17 mouse cellular contexts compared by ENCODE assay signal in genomic region chr10:119742722-119743121, GRCm38 (mm10).
"Had no signal": no experiment of that assay in that cellular context is flagged by ENCODE, and none has a peak within 500 bp of the region (broad histone marks: within the 10 kb centered on the region; RNA-seq: fewer than 3 reads in every experiment).

No protein-coding gene starts in this region.

- H3K9me3 ChIP-seq: limb, embryonic 12.5 days; midbrain, embryonic 12.5 days; neural tube, embryonic 13.5 days; stomach, embryonic 15.5 days had no signal

- H3K4me1 ChIP-seq: stomach, embryonic 15.5 days had no signal

- ATAC-seq: midbrain, embryonic 16.5 days had no signal

- H3K27me3 ChIP-seq: limb, embryonic 12.5 days; midbrain, embryonic 12.5 days; neural tube, embryonic 13.5 days; stomach, embryonic 15.5 days had no signal

- H3K9ac ChIP-seq: limb, embryonic 12.5 days; liver, embryonic 14.5 days; midbrain, embryonic 12.5 days; neural tube, embryonic 13.5 days; stomach, embryonic 15.5 days had no signal

- H3K27ac ChIP-seq: kidney, postnatal 0 days; limb, embryonic 12.5 days; liver, embryonic 14.5 days; midbrain, embryonic 12.5 days; neural tube, embryonic 13.5 days; stomach, embryonic 15.5 days had no signal

- H3K4me2 ChIP-seq: limb, embryonic 12.5 days; midbrain, embryonic 12.5 days; neural tube, embryonic 13.5 days; stomach, embryonic 15.5 days had no signal

- H3K4me3 ChIP-seq: limb, embryonic 12.5 days; midbrain, embryonic 12.5 days; neural tube, embryonic 13.5 days; stomach, embryonic 15.5 days had no signal

- H3K36me3 ChIP-seq: limb, embryonic 12.5 days; midbrain, embryonic 12.5 days; neural tube, embryonic 13.5 days; stomach, embryonic 15.5 days had no signal

- DNase-seq: kidney, adult 11 months; kidney, adult 9 months; kidney, postnatal 36 days; liver; lung, adult 18-20 months; retina, postnatal 1 day; right cerebral cortex, postnatal 4 days; spleen, adult 18-20 months; thymus, adult 2 months; thymus, postnatal 25 days had no signal
